Mouse (Mus musculus) CD4-positive, CD25-positive, alpha-beta regulatory T cell, adult 9 weeks (primary cell): ENCODE measurements around the gene Pfkm. TPM values are rescaled to one million over a fixed set of nuclear protein-coding genes. Genes with fewer than 3 reads are reported as not detected.

Source experiments
- polyA plus RNA-seq: library from polyadenylated mRNA; unstranded; fragments of 100-300 nt; shearing (Covaris generic); gene quantifications from one replicate; pipeline ENCODE4 v1.2.1, GENCODE M21; 2017

Gene Pfkm
- 18.2 TPM for polyA plus RNA-seq

GRCm38 (mm10) chr15:98092372-98093120 is at the start of gene Pfkm:
TSS of gene Pfkm (plus strand) at chr15:98092589.

GRCm38 (mm10) chr15:98093121-98094011 is 977 bp downstream of the Pfkm start, which contains the start of gene Senp1:
TSS of gene Senp1 (minus strand) at chr15:98093744.

GRCm38 (mm10) chr15:98165525-98165924 is 73.1 kb downstream of the Pfkm start, which contains the start of gene Asb8:
TSS of gene Asb8 (minus strand) at chr15:98165625.

GRCm38 (mm10) chr15:98166963-98167644 is 74.7 kb downstream of the Pfkm start, which contains the start of gene Ccdc184:
TSS of gene Ccdc184 (plus strand) at chr15:98167158.

Other genes with a start within 250 kb of the Pfkm start
- 60.5 TPM for gene Hdac7, start 248.1 kb upstream of the Pfkm start, polyA plus RNA-seq
- gene Vdr, start 182.0 kb upstream of the Pfkm start, polyA plus RNA-seq, result 2.3 TPM
- gene Tmem106c, start 128.4 kb upstream of the Pfkm start, polyA plus RNA-seq, result 32.3 TPM
- not detected for gene Col2a1, start 87.9 kb upstream of the Pfkm start, polyA plus RNA-seq
- 47.9 TPM for gene Senp1, start 1.2 kb downstream of the Pfkm start, polyA plus RNA-seq
- 50.0 TPM for gene Asb8, start 73.0 kb downstream of the Pfkm start, polyA plus RNA-seq
- 0.30 TPM for gene Ccdc184, start 74.6 kb downstream of the Pfkm start, polyA plus RNA-seq
- not detected for gene Olfr288, start 103.0 kb downstream of the Pfkm start, polyA plus RNA-seq
- not detected for gene Gm44579, start 128.4 kb downstream of the Pfkm start, polyA plus RNA-seq
- gene Olfr287, start 128.5 kb downstream of the Pfkm start, polyA plus RNA-seq, result not detected
- 0.10 TPM for gene Olfr286, start 141.9 kb downstream of the Pfkm start, polyA plus RNA-seq
- not detected for gene H1fnt, start 164.7 kb downstream of the Pfkm start, polyA plus RNA-seq
- gene Zfp641, start 203.6 kb downstream of the Pfkm start, polyA plus RNA-seq, result not detected
- not detected for gene Olfr285, start 224.8 kb downstream of the Pfkm start, polyA plus RNA-seq
- not detected for gene Olfr284, start 248.4 kb downstream of the Pfkm start, polyA plus RNA-seq